In the genomic region with DNA sequence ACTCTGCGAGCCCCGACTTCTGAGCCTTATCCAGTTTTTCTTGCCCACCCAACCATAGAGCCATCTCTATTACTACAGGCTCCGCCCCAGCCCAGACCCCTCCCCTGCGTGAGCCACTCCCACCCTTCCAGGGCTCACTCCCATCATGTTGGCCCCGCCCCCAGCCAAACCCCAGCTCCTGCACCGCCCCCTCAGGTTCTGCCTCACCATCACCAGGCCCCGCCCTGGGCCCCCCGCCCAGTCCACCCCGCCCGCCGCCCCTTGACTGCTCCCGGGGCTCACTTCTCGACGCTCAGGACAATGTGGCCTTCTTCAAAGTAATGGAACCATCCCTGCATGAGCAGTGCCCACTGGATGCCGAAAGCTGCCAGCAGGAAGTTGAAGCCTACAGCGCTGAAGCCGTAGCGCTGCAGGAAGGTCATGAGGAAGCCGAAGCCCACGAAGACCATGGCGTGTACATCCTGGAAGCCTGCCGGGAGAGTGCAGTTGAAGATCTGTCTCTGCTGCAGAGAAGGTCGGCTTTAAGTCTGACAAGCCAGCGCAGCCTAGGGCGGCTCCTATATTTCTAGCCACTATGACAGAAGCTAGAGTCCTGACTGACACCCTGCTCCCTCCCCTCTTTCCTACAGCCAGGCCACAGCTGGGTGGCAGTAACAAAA, we compare ENCODE assay signal across 8 mouse cellular contexts. TPM values are rescaled to one million over a fixed set of nuclear protein-coding genes. Genes with fewer than 3 reads are reported as not detected.
DNase-seq lines count a peak whose midpoint lies in the region; ATAC-seq and TF ChIP-seq lines count a peak whose summit lies in the region.

No protein-coding gene starts in this region.

- dilution Hi-C loops in CH12.LX (cut with MboI; ENCODE audit: extremely low pct_ligation_motif_present, extremely low pct_unique_long_range_greater_than_20kb, low sequenced_read_pairs), result no loop called here

- peaks cover 88% of the 10 kb centered on the region for H3K27me3 ChIP-seq in CH12.LX (replicated peaks)
- no peaks in the 10 kb centered on the region for H3K27me3 ChIP-seq in forebrain, embryonic 11.5 days (ENCODE audit: control insufficient read depth, insufficient read depth, low read length)
- H3K27me3 ChIP-seq in limb, embryonic 13.5 days, result peaks cover 93% of the 10 kb centered on the region
- H3K27me3 ChIP-seq in neural tube, embryonic 11.5 days (ENCODE audit: control insufficient read depth, insufficient read depth, low read length), result 0 out of 2 replicates have a peak, but pooled peaks cover 2% of the 10 kb centered on the region

- no peak for TF ChIP-seq CTCF in CH12.LX (conservative IDR thresholded peaks at IDR 0.05 in 1 of 2, IDR thresholded peaks at IDR 0.05 in 1 of 2; ENCODE audit: low read depth in 2 of 2, low read length in 2 of 2)

- TF ChIP-seq POLR2A in CH12.LX (IDR thresholded peaks at IDR 0.05; ENCODE audit: low read depth, low read length), result no peak

- 3% methylated on average over 25 of the region's 25 CpGs for WGBS in forebrain, embryonic 11.5 days
- WGBS in limb, embryonic 13.5 days, result 2% methylated on average over 25 of the region's 25 CpGs
- WGBS in neural tube, embryonic 11.5 days, result 1% methylated on average over 24 of the region's 25 CpGs

- H3K79me2 ChIP-seq in CH12.LX (replicated peaks; ENCODE audit: control insufficient read depth, extremely low read depth, insufficient read depth, poor library complexity, severe bottlenecking), result no peaks in the 10 kb centered on the region

- H3K27ac ChIP-seq in CH12.LX (ENCODE audit: insufficient read depth, low read depth), result no peak overlapping the region
- no peak overlapping the region for H3K27ac ChIP-seq in forebrain, embryonic 11.5 days (ENCODE audit: low read depth, low read length)
- H3K27ac ChIP-seq in limb, embryonic 13.5 days, result no peak overlapping the region
- H3K27ac ChIP-seq in neural tube, embryonic 11.5 days (ENCODE audit: low read depth, low read length), result no peak overlapping the region

- peak overlapping the region; percentile 33; the same call in 1 of the 2 replicates for H3K4me2 ChIP-seq in CH12.LX (ENCODE audit: insufficient read depth, low read depth, poor library complexity, severe bottlenecking)
- peak overlapping the region; percentile 72 for H3K4me2 ChIP-seq in forebrain, embryonic 11.5 days (ENCODE audit: low read depth, low read length, severe bottlenecking)
- H3K4me2 ChIP-seq in limb, embryonic 13.5 days (replicated peaks), result peak overlapping the region; percentile 69
- peak overlapping the region; percentile 54 for H3K4me2 ChIP-seq in neural tube, embryonic 11.5 days (ENCODE audit: low read depth)

- DNase-seq in adrenal gland, postnatal 25 days, result peak; percentile 31
- DNase-seq in adrenal gland, adult 2 months, result no peak
- no peak for DNase-seq in CH12.LX (ENCODE audit: extremely low read depth)
- DNase-seq in forebrain, embryonic 11.5 days (ENCODE audit: low spot score), result peak; percentile 91
- peak; percentile 83 for DNase-seq in neural tube, embryonic 11.5 days (ENCODE audit: low spot score)
- DNase-seq in c-Kit-positive CD71-positive TER-119-positive erythroid progenitor cells, embryonic 14.5 days (ENCODE audit: low spot score), result no peak
- no peak for DNase-seq in spleen, postnatal 4 days (ENCODE audit: low spot score in 2 of 2)

- TF ChIP-seq RAD21 in CH12.LX (IDR thresholded peaks at IDR 0.05; ENCODE audit: low read depth, low read length), result no peak

- peak; percentile 92 for ATAC-seq in forebrain, embryonic 11.5 days (replicated peaks; ENCODE audit: low FRiP score)
- peak; percentile 62; the same call in 1 of the 2 replicates for ATAC-seq in limb, embryonic 13.5 days (ENCODE audit: low FRiP score, low read depth)
- ATAC-seq in neural tube, embryonic 11.5 days (ENCODE audit: insufficient read depth, low FRiP score, low TSS enrichment), result peak; percentile 76

- no peaks in the 10 kb centered on the region for H3K9me3 ChIP-seq in CH12.LX (replicated peaks; ENCODE audit: low read length)
- no peaks in the 10 kb centered on the region for H3K9me3 ChIP-seq in forebrain, embryonic 11.5 days (ENCODE audit: control insufficient read depth, low read length)
- H3K9me3 ChIP-seq in limb, embryonic 13.5 days, result no peaks in the 10 kb centered on the region
- H3K9me3 ChIP-seq in neural tube, embryonic 11.5 days (ENCODE audit: control insufficient read depth, low read length), result no peaks in the 10 kb centered on the region

- no peak overlapping the region for H3K9ac ChIP-seq in CH12.LX (ENCODE audit: insufficient read depth, low read depth)
- H3K9ac ChIP-seq in forebrain, embryonic 11.5 days (ENCODE audit: low read length), result peak overlapping the region; percentile 47
- H3K9ac ChIP-seq in limb, embryonic 13.5 days, result 0 out of 2 replicates have a peak overlapping the region, but pooled peaks have one; percentile 51
- H3K9ac ChIP-seq in neural tube, embryonic 11.5 days (ENCODE audit: low read length), result peak overlapping the region; percentile 41

- H3K4me3 ChIP-seq in CH12.LX (replicated peaks in 1 of 3; ENCODE audit: low read depth in 2 of 3, low read length in 2 of 3, poor library complexity in 1 of 3), result no peak overlapping the region
- peak overlapping the region; percentile 27 for H3K4me3 ChIP-seq in forebrain, embryonic 11.5 days (ENCODE audit: low read depth, low read length)
- peak overlapping the region; percentile 37 for H3K4me3 ChIP-seq in limb, embryonic 13.5 days
- peak overlapping the region; percentile 29 for H3K4me3 ChIP-seq in neural tube, embryonic 11.5 days (ENCODE audit: low read depth, low read length)

- H3K4me1 ChIP-seq in CH12.LX (ENCODE audit: control insufficient read depth in 1 of 2, insufficient read depth in 2 of 2), result no peaks in the 10 kb centered on the region
- peaks cover 10% of the 10 kb centered on the region; the same call in 1 of the 2 replicates for H3K4me1 ChIP-seq in forebrain, embryonic 11.5 days (replicated peaks; ENCODE audit: control insufficient read depth, insufficient read depth, low read length)
- H3K4me1 ChIP-seq in limb, embryonic 13.5 days, result peaks cover 6% of the 10 kb centered on the region
- no peaks in the 10 kb centered on the region for H3K4me1 ChIP-seq in neural tube, embryonic 11.5 days (ENCODE audit: control insufficient read depth, insufficient read depth, low read length)

- H3K36me3 ChIP-seq in CH12.LX (replicated peaks in 1 of 2; ENCODE audit: control insufficient read depth in 1 of 2, insufficient read depth in 1 of 2, low read length in 1 of 2), result no peaks in the 10 kb centered on the region
- no peaks in the 10 kb centered on the region for H3K36me3 ChIP-seq in forebrain, embryonic 11.5 days (ENCODE audit: control insufficient read depth, insufficient read depth, low read length)
- H3K36me3 ChIP-seq in limb, embryonic 13.5 days, result no peaks in the 10 kb centered on the region
- H3K36me3 ChIP-seq in neural tube, embryonic 11.5 days (ENCODE audit: control insufficient read depth, insufficient read depth, low read length), result no peaks in the 10 kb centered on the region

- no peak for TF ChIP-seq EP300 in CH12.LX (IDR thresholded peaks at IDR 0.05; ENCODE audit: low read length)

- in situ Hi-C loops in CH12.LX (cut with MboI; ENCODE audit: low pct_ligation_motif_present, low pct_unique_long_range_greater_than_20kb, low sequenced_read_pairs), result no loop called here

TF ChIP-seq in CH12.LX, 34 proteins besides CTCF, POLR2A, EP300 and RAD21:
- no peak for TF ChIP-seq IRF4 (IDR thresholded peaks at IDR 0.05; ENCODE audit: low read depth, low read length)
- no peak for TF ChIP-seq RCOR1 (conservative IDR thresholded peaks at IDR 0.05; ENCODE audit: low read depth, low read length)
- TF ChIP-seq POLR2AphosphoS2 (IDR thresholded peaks at IDR 0.05; ENCODE audit: low read depth, low read length), result no peak
- no peak for TF ChIP-seq CHD1 (IDR thresholded peaks at IDR 0.05; ENCODE audit: low read depth, low read length)
- TF ChIP-seq MAZ (IDR thresholded peaks at IDR 0.05; ENCODE audit: low read depth, low read length), result no peak
- TF ChIP-seq CHD2 (IDR thresholded peaks at IDR 0.05; ENCODE audit: low read length), result no peak
- TF ChIP-seq USF1 (IDR thresholded peaks at IDR 0.05; ENCODE audit: low read depth, low read length), result no peak
- TF ChIP-seq PAX5 (IDR thresholded peaks at IDR 0.05; ENCODE audit: low read length), result no peak
- no peak for TF ChIP-seq MXI1 (IDR thresholded peaks at IDR 0.05; ENCODE audit: low read depth, low read length)
- TF ChIP-seq ZNF384 (IDR thresholded peaks at IDR 0.05; ENCODE audit: low read depth, low read length), result no peak
- TF ChIP-seq E2F4 (IDR thresholded peaks at IDR 0.05; ENCODE audit: insufficient replicate concordance, low read depth, low read length), result no peak
- TF ChIP-seq BHLHE40 (IDR thresholded peaks at IDR 0.05; ENCODE audit: low read depth, low read length), result no peak
- no peak for TF ChIP-seq ZMIZ1 (IDR thresholded peaks at IDR 0.05; ENCODE audit: low read depth, low read length)
- TF ChIP-seq NRF1 (IDR thresholded peaks at IDR 0.05; ENCODE audit: low read depth, low read length), result no peak
- no peak for TF ChIP-seq USF2 (conservative IDR thresholded peaks at IDR 0.05; ENCODE audit: low read depth, low read length)
- no peak for TF ChIP-seq MAFK (IDR thresholded peaks at IDR 0.05; ENCODE audit: insufficient replicate concordance, low read length)

RNA-seq across cellular contexts. Expression of a gene that starts 10.1 kb away (rescaled TPM):
- 14.6 and 14.9 TPM in 2 replicates for total RNA-seq in adrenal gland, postnatal 25 days (2021)
- total RNA-seq in adrenal gland, adult 2 months (2021), result 10 to 100 TPM; 25.7 to 44.4 TPM
- polyA plus RNA-seq in adrenal gland, adult 2 months (2012; rRNA removed), result 0.67 and 10.0 TPM in 2 replicates
- total RNA-seq in CH12.LX (2012; rRNA removed), result not detected in 2 replicates
- not detected in 2 replicates for total RNA-seq in CH12.LX (2014; rRNA removed)
- polyA plus RNA-seq in CH12.LX (2012; ENCODE audit: insufficient read length, low read depth), result not detected in 2 replicates
- polyA plus RNA-seq in forebrain, embryonic 11.5 days (2014; fragmentation: Nextera tagmentation; extraction: Ambion mirVana), result 5.5 and 6.8 TPM in 2 replicates
- not detected in 2 replicates for polyA plus RNA-seq in limb, embryonic 13.5 days (2015; fragmentation: Nextera tagmentation; extraction: Ambion mirVana)
- 0.97 and 1.8 TPM in 2 replicates for polyA plus RNA-seq in neural tube, embryonic 11.5 days (2014; fragmentation: Nextera tagmentation; extraction: Ambion mirVana)

RNA-seq across cellular contexts. Expression of a gene that starts 52.6 kb away (rescaled TPM):
- 0.90 and 1.1 TPM in 2 replicates for total RNA-seq in adrenal gland, postnatal 25 days (2021)
- under 1 TPM; 0.10 to 0.17 TPM for total RNA-seq in adrenal gland, adult 2 months (2021)
- 0.18 and 0.25 TPM in 2 replicates for polyA plus RNA-seq in adrenal gland, adult 2 months (2012; rRNA removed)
- total RNA-seq in CH12.LX (2012; rRNA removed) (10.2 and 11.5 TPM in 2 replicates), CH12.LX (2014; rRNA removed) (4.8 and 8.3 TPM in 2 replicates)
- polyA plus RNA-seq in CH12.LX (2012; ENCODE audit: insufficient read length, low read depth), result 16.7 and 19.2 TPM in 2 replicates
- 23.9 and 25.3 TPM in 2 replicates for polyA plus RNA-seq in forebrain, embryonic 11.5 days (2014; fragmentation: Nextera tagmentation; extraction: Ambion mirVana)
- polyA plus RNA-seq in limb, embryonic 13.5 days (2015; fragmentation: Nextera tagmentation; extraction: Ambion mirVana), result 9.1 and 9.7 TPM in 2 replicates
- polyA plus RNA-seq in neural tube, embryonic 11.5 days (2014; fragmentation: Nextera tagmentation; extraction: Ambion mirVana), result 13.2 and 14.0 TPM in 2 replicates

Comparison
In these comparisons a context has a peak if more than half of its experiments do, and no peak if none do; other contexts are left out.
1. DNase-seq: peak in adrenal gland, postnatal 25 days (single experiment), forebrain, embryonic 11.5 days (single experiment) and neural tube, embryonic 11.5 days (single experiment); none in adrenal gland, adult 2 months (single experiment), CH12.LX (single experiment), c-Kit-positive CD71-positive TER-119-positive erythroid progenitor cells, embryonic 14.5 days (single experiment) and spleen, postnatal 4 days (0 of 2).
2. H3K4me3 ChIP-seq: peak in forebrain, embryonic 11.5 days (single experiment), limb, embryonic 13.5 days (single experiment) and neural tube, embryonic 11.5 days (single experiment); none in CH12.LX (0 of 3).
3. Peak in every context shown above with its lines, with median percentiles within 50 percentile points of each other: H3K4me2 ChIP-seq and ATAC-seq.